9 mouse cellular contexts compared by ENCODE assay signal in genomic region chr5:34139751-34140150, GRCm38 (mm10). TPM values are rescaled to one million over a fixed set of nuclear protein-coding genes. Genes with fewer than 3 reads are reported as not detected.
A peak's percentile ranks its signal among the peaks of the same experiment; 100 is the strongest.
DNase-seq lines count a peak whose midpoint lies in the region; ATAC-seq and TF ChIP-seq lines count a peak whose summit lies in the region.
"Had no signal": no experiment of that assay in that cellular context is flagged by ENCODE, and none has a peak within 500 bp of the region (broad histone marks: within the 10 kb centered on the region; RNA-seq: fewer than 3 reads in every experiment).

No protein-coding gene starts in this region.

- H3K4me3 ChIP-seq in intestine, embryonic 14.5 days (ENCODE audit: low read depth, low read length): no peak overlapping the region
- H3K4me3 ChIP-seq in intestine, embryonic 16.5 days (ENCODE audit: low read length): no peak overlapping the region
- H3K4me3 ChIP-seq in E14TG2a.4 (replicated peaks; ENCODE audit: low read length): no peak overlapping the region
- no peak overlapping the region for H3K4me3 ChIP-seq in forebrain, embryonic 16.5 days (replicated peaks; ENCODE audit: low read length)
- H3K4me3 ChIP-seq: limb, embryonic 12.5 days had no signal

- no peaks in the 10 kb centered on the region for H3K4me1 ChIP-seq in intestine, embryonic 14.5 days (replicated peaks; ENCODE audit: control insufficient read depth, insufficient read depth, low read length)
- H3K4me1 ChIP-seq in intestine, embryonic 16.5 days (ENCODE audit: control insufficient read depth, insufficient read depth, low read length): no peaks in the 10 kb centered on the region
- no peaks in the 10 kb centered on the region for H3K4me1 ChIP-seq in E14TG2a.4 (replicated peaks; ENCODE audit: low read depth, low read length)
- no peaks in the 10 kb centered on the region for H3K4me1 ChIP-seq in forebrain, embryonic 16.5 days (replicated peaks; ENCODE audit: control insufficient read depth, insufficient read depth, low read length)
- H3K4me1 ChIP-seq: limb, embryonic 12.5 days had no signal

- H3K27me3 ChIP-seq in intestine, embryonic 14.5 days (replicated peaks; ENCODE audit: control insufficient read depth, insufficient read depth, low read length): no peaks in the 10 kb centered on the region
- no peaks in the 10 kb centered on the region for H3K27me3 ChIP-seq in intestine, embryonic 16.5 days (replicated peaks; ENCODE audit: control insufficient read depth, insufficient read depth, low read length)
- H3K27me3 ChIP-seq in E14TG2a.4 (ENCODE audit: insufficient read depth, low read length): no peaks in the 10 kb centered on the region
- H3K27me3 ChIP-seq in forebrain, embryonic 16.5 days (replicated peaks; ENCODE audit: control insufficient read depth, insufficient read depth, low read length): no peaks in the 10 kb centered on the region
- H3K27me3 ChIP-seq: limb, embryonic 12.5 days had no signal

- TF ChIP-seq CTCF in E14TG2a.4 (conservative IDR thresholded peaks at IDR 0.05; ENCODE audit: low read length): peak; percentile 33

- no peak for ATAC-seq in intestine, embryonic 14.5 days (replicated peaks; ENCODE audit: low FRiP score, low TSS enrichment, low read depth)
- ATAC-seq in intestine, embryonic 16.5 days: no peak
- no peak for ATAC-seq in forebrain, embryonic 16.5 days

- peak; percentile 54 for DNase-seq in intestine, embryonic 14.5 days (ENCODE audit: low spot score)
- DNase-seq in c-Kit-positive CD71-positive TER-119-positive erythroid progenitor cells, embryonic 14.5 days (ENCODE audit: low spot score): peak; percentile 9
- DNase-seq in heart, adult 8-10 months (ENCODE audit: low spot score): peak; percentile 50
- peak; percentile 11 to 24 for DNase-seq in layer of hippocampus, postnatal 25 days (ENCODE audit: extremely low spot score in 1 of 2, low spot score in 1 of 2)
- DNase-seq in naive thymus-derived CD4-positive, alpha-beta T cell, adult 2 months (ENCODE audit: low read depth): peak; percentile 65

- H3K27ac ChIP-seq in intestine, embryonic 14.5 days (ENCODE audit: low read depth): no peak overlapping the region
- H3K27ac ChIP-seq in intestine, embryonic 16.5 days (ENCODE audit: low read length): no peak overlapping the region
- no peak overlapping the region for H3K27ac ChIP-seq in forebrain, embryonic 16.5 days (ENCODE audit: low read length)
- H3K27ac ChIP-seq: limb, embryonic 12.5 days had no signal

- WGBS in intestine, embryonic 14.5 days: 6% methylated on average over 1 of the region's 1 CpGs
- 9% methylated on average over 1 of the region's 1 CpGs for WGBS in intestine, embryonic 16.5 days
- 0% methylated on average over 1 of the region's 1 CpGs for WGBS in forebrain, embryonic 16.5 days

- no peak overlapping the region for H3K4me2 ChIP-seq in intestine, embryonic 14.5 days (ENCODE audit: low read length)
- H3K4me2 ChIP-seq in intestine, embryonic 16.5 days (ENCODE audit: low read depth, low read length): no peak overlapping the region
- H3K4me2 ChIP-seq in forebrain, embryonic 16.5 days (ENCODE audit: low read length): no peak overlapping the region
- H3K4me2 ChIP-seq: limb, embryonic 12.5 days had no signal

- no peaks in the 10 kb centered on the region for H3K36me3 ChIP-seq in intestine, embryonic 14.5 days (ENCODE audit: control insufficient read depth, insufficient read depth, low read length)
- no peaks in the 10 kb centered on the region for H3K36me3 ChIP-seq in intestine, embryonic 16.5 days (ENCODE audit: control insufficient read depth, insufficient read depth, low read length)
- H3K36me3 ChIP-seq in E14TG2a.4 (ENCODE audit: insufficient read depth, low read length): no peaks in the 10 kb centered on the region
- H3K36me3 ChIP-seq in forebrain, embryonic 16.5 days (ENCODE audit: control insufficient read depth, insufficient read depth): no peaks in the 10 kb centered on the region
- H3K36me3 ChIP-seq: limb, embryonic 12.5 days had no signal

- no peak overlapping the region for H3K9ac ChIP-seq in intestine, embryonic 14.5 days (ENCODE audit: low read length)
- H3K9ac ChIP-seq in intestine, embryonic 16.5 days (ENCODE audit: low read depth, low read length): no peak overlapping the region
- H3K9ac ChIP-seq in forebrain, embryonic 16.5 days (replicated peaks; ENCODE audit: low read depth, low read length): no peak overlapping the region
- H3K9ac ChIP-seq: limb, embryonic 12.5 days had no signal

- no peaks in the 10 kb centered on the region for H3K9me3 ChIP-seq in intestine, embryonic 14.5 days (ENCODE audit: control insufficient read depth, low read length)
- H3K9me3 ChIP-seq in intestine, embryonic 16.5 days (ENCODE audit: control insufficient read depth, low read length): no peaks in the 10 kb centered on the region
- 0 out of 2 replicates have a peak, but pooled peaks cover 4% of the 10 kb centered on the region for H3K9me3 ChIP-seq in E14TG2a.4 (ENCODE audit: low read length)
- no peaks in the 10 kb centered on the region for H3K9me3 ChIP-seq in forebrain, embryonic 16.5 days (ENCODE audit: control insufficient read depth, low read length)
- H3K9me3 ChIP-seq: limb, embryonic 12.5 days had no signal

RNA-seq across cellular contexts. Expression of gene Poln, which starts 29.5 kb away (rescaled TPM):
- 0.60 and 0.75 TPM in 2 replicates for polyA plus RNA-seq in intestine, embryonic 14.5 days (2014; fragmentation: Nextera tagmentation; extraction: Ambion mirVana)
- 0.23 and 0.24 TPM in 2 replicates for polyA plus RNA-seq in intestine, embryonic 16.5 days (2015; fragmentation: Nextera tagmentation; extraction: Ambion mirVana)
- total RNA-seq in heart, adult 8-10 months (2022): 10 to 100 TPM in 2 of 4 experiments, 1 to 10 TPM in 2; 8.6 to 13.7 (median 9.6) TPM
- total RNA-seq in layer of hippocampus, postnatal 25 days (2021): 1 to 10 TPM in 1 of 2 experiments, under 1 TPM in 1; 0.63 to 1.0 TPM
- polyA plus RNA-seq in forebrain, embryonic 16.5 days (2015; fragmentation: Nextera tagmentation; extraction: Ambion mirVana): 0.37 and 0.73 TPM in 2 replicates

RNA-seq across cellular contexts. Expression of gene Haus3, which starts 29.6 kb away (rescaled TPM):
- 30.4 and 33.3 TPM in 2 replicates for polyA plus RNA-seq in intestine, embryonic 14.5 days (2014; fragmentation: Nextera tagmentation; extraction: Ambion mirVana)
- 23.9 and 25.7 TPM in 2 replicates for polyA plus RNA-seq in intestine, embryonic 16.5 days (2015; fragmentation: Nextera tagmentation; extraction: Ambion mirVana)
- total RNA-seq in heart, adult 8-10 months (2022): 1 to 10 TPM; 2.9 to 5.4 (median 3.2) TPM
- total RNA-seq in layer of hippocampus, postnatal 25 days (2021): 1 to 10 TPM; 5.6 to 5.7 TPM
- 18.0 and 23.1 TPM in 2 replicates for polyA plus RNA-seq in forebrain, embryonic 16.5 days (2015; fragmentation: Nextera tagmentation; extraction: Ambion mirVana)

RNA-seq across cellular contexts. Expression of gene Mxd4, which starts 47.8 kb away (rescaled TPM):
- polyA plus RNA-seq in intestine, embryonic 14.5 days (2014; fragmentation: Nextera tagmentation; extraction: Ambion mirVana): 26.2 and 29.1 TPM in 2 replicates
- polyA plus RNA-seq in intestine, embryonic 16.5 days (2015; fragmentation: Nextera tagmentation; extraction: Ambion mirVana): 20.2 TPM in 2 replicates
- total RNA-seq in heart, adult 8-10 months (2022): 10 to 100 TPM; 51.9 to 65.0 (median 59.6) TPM
- 10 to 100 TPM; 84.6 to 93.3 TPM for total RNA-seq in layer of hippocampus, postnatal 25 days (2021)
- polyA plus RNA-seq in forebrain, embryonic 16.5 days (2015; fragmentation: Nextera tagmentation; extraction: Ambion mirVana): 37.1 and 47.2 TPM in 2 replicates

Comparison
In these comparisons a context has a peak if more than half of its experiments do, and no peak if none do; other contexts are left out.
1. DNase-seq: peak in every context shown above with its lines; median percentile 65 in naive thymus-derived CD4-positive, alpha-beta T cell, adult 2 months; 54 in intestine, embryonic 14.5 days; 50 in heart, adult 8-10 months; 18 in layer of hippocampus, postnatal 25 days; 9 in c-Kit-positive CD71-positive TER-119-positive erythroid progenitor cells, embryonic 14.5 days.